Mouse (Mus musculus): ENCODE measurements around the gene Rarres2. TPM values are rescaled to one million over a fixed set of nuclear protein-coding genes. Genes with fewer than 3 reads are reported as not detected.

Gene Rarres2
- polyA plus RNA-seq, 1 experiment from 2014 or later, result 13.5 TPM

DNA sequence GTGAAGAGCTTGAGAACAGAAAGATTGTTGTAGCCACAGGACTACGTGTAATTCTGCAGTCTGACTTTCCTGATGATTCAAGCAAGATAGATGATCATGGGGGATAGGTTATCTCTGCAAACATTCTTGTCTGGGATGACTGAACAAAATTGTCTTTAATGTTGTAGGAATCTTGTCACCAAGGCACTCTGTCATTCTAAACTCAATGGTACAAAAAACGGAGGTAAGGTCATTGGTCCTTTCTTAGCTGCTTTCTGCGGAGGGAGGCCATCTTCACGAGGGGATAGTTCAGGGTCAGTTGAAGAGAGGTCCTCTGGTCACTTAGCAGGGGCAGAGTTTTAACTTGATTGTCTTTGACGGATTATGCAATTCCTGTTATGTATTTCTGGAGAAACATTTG is 6.1 kb upstream of the Rarres2 start:
- ATAC-seq (ENCODE audit: insufficient number of reproducible peaks, low FRiP score, low TSS enrichment, low read depth), result no peak
- no peaks in the 10 kb centered on the region for H3K36me3 ChIP-seq
- no peak overlapping the region for H3K9ac ChIP-seq
- H3K4me3 ChIP-seq (replicated peaks), result no peak overlapping the region
- WGBS, result 62% methylated on average over 5 of the region's 5 CpGs
- H3K27me3 ChIP-seq, result no peaks in the 10 kb centered on the region
- no peak overlapping the region for H3K4me2 ChIP-seq (replicated peaks)
- no peaks in the 10 kb centered on the region for H3K4me1 ChIP-seq
- H3K27ac ChIP-seq (replicated peaks), result no peak overlapping the region
- H3K9me3 ChIP-seq (replicated peaks), result no peaks in the 10 kb centered on the region

DNA sequence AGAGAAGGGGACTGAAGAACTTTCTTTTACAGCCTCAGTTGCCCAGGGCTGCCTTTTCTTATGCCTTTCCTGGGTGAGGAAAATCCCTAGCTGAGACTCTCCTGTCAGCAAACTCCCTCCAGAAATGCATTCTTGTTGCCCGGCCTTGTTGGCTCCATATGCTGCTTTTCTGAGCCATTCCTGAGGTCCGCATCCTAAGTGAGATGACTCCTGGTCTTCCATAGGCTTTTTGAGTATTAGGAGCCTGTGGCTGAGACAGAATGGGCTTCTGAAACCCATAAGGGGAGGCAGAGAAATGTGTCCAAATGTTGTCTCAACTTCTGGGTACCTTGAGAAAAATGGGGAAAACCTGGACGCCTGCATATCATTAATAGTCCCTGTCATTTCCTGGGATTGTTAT is 1.4 kb upstream of the Rarres2 start:
- no peak for ATAC-seq (ENCODE audit: insufficient number of reproducible peaks, low FRiP score, low TSS enrichment, low read depth)
- no peak overlapping the region for H3K27ac ChIP-seq (replicated peaks)
- 67% methylated on average over 3 of the region's 3 CpGs for WGBS

DNA sequence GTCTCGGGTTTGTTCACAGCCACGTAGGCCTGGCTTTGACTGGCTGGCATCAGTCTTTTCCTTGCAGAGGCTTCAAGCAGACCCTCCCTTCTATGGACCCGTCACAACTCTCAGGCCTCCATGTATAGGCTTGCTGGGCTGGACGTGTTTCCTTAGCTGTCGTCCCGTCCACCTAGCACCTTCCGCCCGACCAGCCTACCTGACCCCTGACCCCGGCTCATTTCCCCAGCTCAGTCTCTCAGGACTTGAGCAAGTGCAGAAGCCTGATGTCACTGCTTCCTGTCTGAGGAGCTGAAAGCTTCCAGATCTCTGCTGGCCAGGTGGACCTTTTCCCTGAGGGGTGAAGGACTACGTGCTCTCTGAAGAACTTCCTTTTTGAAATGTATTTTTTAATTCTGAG is 691 bp upstream of the Rarres2 start:
- H3K27me3 ChIP-seq, result no peaks in the 10 kb centered on the region
- H3K9me3 ChIP-seq (replicated peaks), result no peaks in the 10 kb centered on the region
- H3K4me2 ChIP-seq (replicated peaks), result no peak overlapping the region
- H3K4me1 ChIP-seq, result peaks cover 18% of the 10 kb centered on the region; the same call in 1 of the 2 replicates
- H3K27ac ChIP-seq (replicated peaks), result no peak overlapping the region
- 32% methylated on average over 10 of the region's 10 CpGs for WGBS
- H3K4me3 ChIP-seq (replicated peaks), result no peak overlapping the region
- no peaks in the 10 kb centered on the region for H3K36me3 ChIP-seq
- no peak overlapping the region for H3K9ac ChIP-seq
- no peak for ATAC-seq (ENCODE audit: insufficient number of reproducible peaks, low FRiP score, low TSS enrichment, low read depth)

More for the DNA sequence above, 1.4 kb upstream of the Rarres2 start:
- Histone ChIP-seq H3K36me3 (no peaks in the 10 kb centered on the region), H3K4me1 (peaks cover 12% of the 10 kb centered on the region; the same call in 1 of the 2 replicates), H3K27me3 (no peaks in the 10 kb centered on the region), H3K9me3 (replicated peaks) (no peaks in the 10 kb centered on the region), H3K4me2 (replicated peaks) (no peak overlapping the region), H3K9ac (no peak overlapping the region), H3K4me3 (replicated peaks) (no peak overlapping the region)

DNA sequence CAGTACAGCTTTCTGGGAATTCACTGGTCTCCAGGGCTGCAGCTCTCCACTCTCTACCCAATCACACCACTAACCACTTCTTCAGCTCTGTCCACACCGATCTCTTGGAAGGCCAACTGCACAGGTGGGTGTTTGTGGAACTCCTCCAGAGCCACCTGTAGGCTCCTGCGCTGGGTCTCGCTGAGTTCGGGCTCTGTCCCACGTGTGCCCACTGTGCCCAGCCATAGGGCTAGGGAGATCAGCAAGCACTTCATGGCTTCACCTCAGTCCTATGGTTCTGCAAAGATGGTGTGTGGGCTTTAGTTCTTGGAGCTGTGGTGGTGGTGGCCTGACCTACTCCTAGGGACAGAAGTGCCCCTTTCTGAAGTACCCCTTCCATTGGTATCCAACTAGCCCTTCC is 575 bp downstream of the Rarres2 start:
- 91% methylated on average over 5 of the region's 5 CpGs for WGBS
- ATAC-seq (ENCODE audit: insufficient number of reproducible peaks, low FRiP score, low TSS enrichment, low read depth), result no peak
- Histone ChIP-seq H3K4me2 (replicated peaks) (no peak overlapping the region), H3K4me3 (replicated peaks) (no peak overlapping the region), H3K36me3 (no peaks in the 10 kb centered on the region), H3K9me3 (replicated peaks) (no peaks in the 10 kb centered on the region), H3K4me1 (peaks cover 21% of the 10 kb centered on the region; the same call in 1 of the 2 replicates), H3K27ac (replicated peaks) (no peak overlapping the region), H3K27me3 (no peaks in the 10 kb centered on the region), H3K9ac (no peak overlapping the region)

DNA sequence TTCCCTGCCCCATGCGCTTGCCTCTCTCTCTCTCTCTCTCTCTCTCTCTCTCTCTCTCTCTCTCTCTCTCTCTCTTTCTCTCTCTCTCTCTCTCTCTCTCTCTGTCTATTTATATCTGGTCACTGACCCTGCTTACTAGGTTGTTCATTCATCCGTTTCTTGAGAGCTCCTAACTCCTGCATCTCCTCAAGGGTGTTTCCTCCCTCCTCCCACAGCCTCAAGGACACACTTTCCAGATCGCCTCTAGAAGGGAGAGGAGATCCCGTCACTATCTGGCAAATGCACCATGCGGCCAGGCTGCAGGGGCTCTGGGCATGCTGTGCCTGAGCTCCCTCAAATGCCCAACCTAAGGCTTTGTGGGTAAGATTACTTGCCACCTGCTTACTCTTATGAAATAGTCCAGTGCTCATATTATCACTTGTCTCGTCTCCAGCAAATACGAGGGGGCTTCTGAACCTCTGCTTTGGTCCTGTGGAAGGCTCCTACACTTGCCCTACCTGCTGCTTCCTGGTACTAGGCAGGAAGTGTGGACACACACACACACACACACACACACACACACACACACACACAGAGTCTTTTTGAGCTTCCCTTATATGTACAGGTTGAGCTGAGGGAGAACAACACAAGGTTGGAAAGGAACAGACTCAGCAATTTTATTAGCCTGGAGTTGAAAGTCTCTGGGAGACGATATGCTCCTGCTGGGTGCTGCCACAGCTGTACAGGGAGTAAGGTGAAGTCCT is 3.4 kb downstream of the Rarres2 start:
- Histone ChIP-seq H3K9me3 (replicated peaks) (no peaks in the 10 kb centered on the region), H3K4me1 (peaks cover 24% of the 10 kb centered on the region; the same call in 1 of the 2 replicates), H3K27me3 (no peaks in the 10 kb centered on the region), H3K4me2 (replicated peaks) (no peak overlapping the region), H3K27ac (replicated peaks) (no peak overlapping the region), H3K4me3 (replicated peaks) (no peak overlapping the region), H3K36me3 (peaks cover 5% of the 10 kb centered on the region; the same call in 1 of the 2 replicates), H3K9ac (no peak overlapping the region)
- WGBS, result 78% methylated on average over 8 of the region's 8 CpGs
- ATAC-seq (ENCODE audit: insufficient number of reproducible peaks, low FRiP score, low TSS enrichment, low read depth), result no peak

DNA sequence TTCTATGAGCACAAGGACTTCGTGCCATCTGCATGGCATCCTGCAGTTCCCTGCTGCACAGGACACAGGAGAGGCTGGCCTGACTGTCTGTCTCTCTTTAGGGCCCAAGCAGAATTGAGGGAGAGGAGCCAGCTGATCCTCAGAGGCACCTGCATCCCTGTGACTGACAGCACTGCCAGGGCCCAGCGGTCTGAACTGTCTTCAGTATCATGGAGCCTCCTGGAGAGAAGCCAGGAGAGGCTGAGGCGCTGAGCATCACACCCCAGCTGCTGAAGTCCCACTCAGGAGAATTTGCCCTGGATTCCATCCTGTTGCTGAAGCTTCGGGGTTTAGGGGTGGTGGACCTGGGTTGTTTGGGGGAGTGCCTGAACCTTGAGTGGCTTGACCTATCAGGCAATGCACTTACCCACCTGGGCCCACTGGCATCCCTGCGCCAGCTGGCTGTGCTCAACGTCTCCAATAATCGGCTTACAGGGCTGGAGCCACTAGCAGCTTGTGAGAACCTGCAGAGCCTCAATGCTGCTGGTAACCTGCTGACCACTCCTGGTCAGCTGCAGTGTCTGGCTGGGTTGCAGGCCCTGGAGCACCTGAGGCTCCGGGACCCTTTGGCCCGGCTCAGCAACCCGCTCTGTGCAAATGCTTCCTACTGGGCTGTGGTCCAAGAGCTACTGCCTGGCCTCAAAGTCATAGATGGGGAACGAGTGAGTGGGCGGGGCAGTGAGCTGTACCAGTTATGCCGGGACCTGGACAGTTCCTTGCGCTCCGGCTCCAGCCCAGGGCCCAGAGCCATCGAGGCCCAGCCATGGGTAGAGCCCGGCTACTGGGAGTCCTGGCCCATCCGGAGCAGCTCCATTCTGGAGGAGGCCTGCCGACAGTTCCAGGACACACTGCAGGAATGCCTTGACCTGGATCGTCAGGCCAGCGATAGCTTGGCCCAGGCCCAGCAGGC is 4.3 kb downstream of the Rarres2 start:
- no peaks in the 10 kb centered on the region for H3K27me3 ChIP-seq
- H3K27ac ChIP-seq (replicated peaks), result no peak overlapping the region
- no peak for ATAC-seq (ENCODE audit: insufficient number of reproducible peaks, low FRiP score, low TSS enrichment, low read depth)
- peaks cover 23% of the 10 kb centered on the region; the same call in 1 of the 2 replicates for H3K4me1 ChIP-seq
- H3K9ac ChIP-seq, result no peak overlapping the region
- peaks cover 8% of the 10 kb centered on the region; the same call in 1 of the 2 replicates for H3K36me3 ChIP-seq
- no peaks in the 10 kb centered on the region for H3K9me3 ChIP-seq (replicated peaks)
- WGBS, result 76% methylated on average over 21 of the region's 21 CpGs
- no peak overlapping the region for H3K4me3 ChIP-seq (replicated peaks)
- H3K4me2 ChIP-seq (replicated peaks), result no peak overlapping the region

DNA sequence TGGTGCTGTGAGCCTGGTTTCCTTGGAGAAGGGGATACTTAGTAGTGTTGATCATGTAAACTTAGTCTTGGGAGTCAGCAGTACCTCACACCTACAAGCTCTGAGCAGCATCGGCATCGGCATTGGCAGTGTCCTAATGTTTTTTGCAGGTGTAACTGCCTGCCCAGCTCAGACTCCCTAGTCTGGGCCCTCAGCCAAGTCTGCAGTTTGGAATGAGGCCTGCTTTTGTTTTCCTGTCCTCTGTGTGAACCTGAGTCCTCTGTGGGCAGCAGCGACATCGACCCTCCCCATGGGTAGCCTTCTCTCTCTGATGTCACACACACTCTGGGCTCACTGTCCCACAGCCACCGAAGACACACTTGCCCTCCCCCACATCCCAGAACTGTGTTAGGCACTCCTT is 6.3 kb downstream of the Rarres2 start:
- Histone ChIP-seq H3K4me2 (replicated peaks) (no peak overlapping the region), H3K27ac (replicated peaks) (no peak overlapping the region), H3K4me1 (0 out of 2 replicates have a peak, but pooled peaks cover 12% of the 10 kb centered on the region), H3K9me3 (replicated peaks) (no peaks in the 10 kb centered on the region), H3K9ac (no peak overlapping the region), H3K27me3 (no peaks in the 10 kb centered on the region), H3K4me3 (replicated peaks) (no peak overlapping the region), H3K36me3 (peaks cover 8% of the 10 kb centered on the region; the same call in 1 of the 2 replicates)
- ATAC-seq (ENCODE audit: insufficient number of reproducible peaks, low FRiP score, low TSS enrichment, low read depth), result no peak; the same call in 1 of the 2 replicates
- 39% methylated on average over 5 of the region's 5 CpGs for WGBS

DNA sequence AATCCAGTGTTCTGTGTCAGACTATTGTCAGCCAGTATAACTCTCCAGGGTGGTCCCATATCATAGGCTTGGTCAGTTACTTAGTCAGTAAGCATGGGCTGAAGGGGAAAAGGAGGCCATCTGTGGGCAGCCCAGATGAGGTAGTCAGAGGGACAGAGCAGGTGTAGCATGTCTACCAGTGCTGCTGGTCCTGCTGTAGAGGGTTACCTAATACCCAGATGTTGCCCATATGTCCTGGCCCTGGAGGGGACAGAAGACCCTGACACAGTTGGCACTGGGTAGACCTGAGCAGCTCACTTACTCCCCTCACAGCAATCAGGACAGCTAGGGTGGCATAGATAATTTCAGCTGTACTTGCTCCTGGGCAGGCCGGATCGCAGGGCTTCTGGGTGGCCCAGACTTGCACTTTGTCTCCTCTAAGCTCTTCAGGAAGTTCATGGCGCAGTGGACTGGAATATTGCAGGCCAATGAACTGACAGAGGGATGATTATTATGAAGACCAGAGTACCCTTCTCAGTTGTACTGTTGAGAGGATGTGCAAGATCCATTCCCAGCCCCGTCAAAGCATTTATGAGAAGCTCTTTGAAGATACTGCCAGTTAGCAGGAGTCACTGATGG is 6.8 kb downstream of the Rarres2 start:
- ATAC-seq (ENCODE audit: insufficient number of reproducible peaks, low FRiP score, low TSS enrichment, low read depth), result no peak
- 84% methylated on average over 4 of the region's 4 CpGs for WGBS
- 0 out of 2 replicates have a peak, but pooled peaks cover 12% of the 10 kb centered on the region for H3K4me1 ChIP-seq
- H3K9ac ChIP-seq, result no peak overlapping the region
- no peak overlapping the region for H3K27ac ChIP-seq (replicated peaks)
- H3K4me3 ChIP-seq (replicated peaks), result no peak overlapping the region
- H3K27me3 ChIP-seq, result no peaks in the 10 kb centered on the region
- H3K4me2 ChIP-seq (replicated peaks), result no peak overlapping the region
- H3K9me3 ChIP-seq (replicated peaks), result no peaks in the 10 kb centered on the region
- H3K36me3 ChIP-seq, result peaks cover 8% of the 10 kb centered on the region; the same call in 1 of the 2 replicates

DNA sequence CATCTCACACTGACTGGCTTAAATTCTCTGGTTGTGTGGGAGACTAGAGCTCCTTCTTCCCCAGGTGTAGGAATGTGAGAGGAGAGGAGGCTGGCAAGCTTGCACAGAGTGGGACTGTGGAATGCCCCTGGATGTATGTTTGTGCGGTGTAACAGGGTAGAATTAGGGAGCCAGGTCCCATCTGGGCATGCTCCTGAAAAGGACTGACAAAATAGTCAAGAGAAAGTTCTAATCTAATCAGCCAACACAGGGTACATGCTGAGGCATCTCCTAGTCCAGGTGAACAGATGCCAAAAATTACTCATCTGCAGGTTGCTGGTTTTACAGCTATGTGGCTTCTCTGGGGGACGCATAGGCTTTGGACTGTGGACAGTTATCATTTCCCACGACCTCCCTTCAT is 16.6 kb downstream of the Rarres2 start:
- peaks cover 14% of the 10 kb centered on the region; the same call in 1 of the 2 replicates for H3K4me1 ChIP-seq
- no peak overlapping the region for H3K9ac ChIP-seq
- 81% methylated on average over 3 of the region's 3 CpGs for WGBS
- H3K4me3 ChIP-seq (replicated peaks), result 0 out of 2 replicates have a peak overlapping the region, but pooled peaks have one; percentile 53
- ATAC-seq (ENCODE audit: insufficient number of reproducible peaks, low FRiP score, low TSS enrichment, low read depth), result no peak
- H3K4me2 ChIP-seq (replicated peaks), result 0 out of 2 replicates have a peak overlapping the region, but pooled peaks have one; percentile 71
- H3K27ac ChIP-seq (replicated peaks), result peak overlapping the region; percentile 98; the same call in 1 of the 2 replicates
- no peaks in the 10 kb centered on the region for H3K9me3 ChIP-seq (replicated peaks)
- no peaks in the 10 kb centered on the region for H3K27me3 ChIP-seq
- H3K36me3 ChIP-seq, result peaks cover 2% of the 10 kb centered on the region; the same call in 1 of the 2 replicates

DNA sequence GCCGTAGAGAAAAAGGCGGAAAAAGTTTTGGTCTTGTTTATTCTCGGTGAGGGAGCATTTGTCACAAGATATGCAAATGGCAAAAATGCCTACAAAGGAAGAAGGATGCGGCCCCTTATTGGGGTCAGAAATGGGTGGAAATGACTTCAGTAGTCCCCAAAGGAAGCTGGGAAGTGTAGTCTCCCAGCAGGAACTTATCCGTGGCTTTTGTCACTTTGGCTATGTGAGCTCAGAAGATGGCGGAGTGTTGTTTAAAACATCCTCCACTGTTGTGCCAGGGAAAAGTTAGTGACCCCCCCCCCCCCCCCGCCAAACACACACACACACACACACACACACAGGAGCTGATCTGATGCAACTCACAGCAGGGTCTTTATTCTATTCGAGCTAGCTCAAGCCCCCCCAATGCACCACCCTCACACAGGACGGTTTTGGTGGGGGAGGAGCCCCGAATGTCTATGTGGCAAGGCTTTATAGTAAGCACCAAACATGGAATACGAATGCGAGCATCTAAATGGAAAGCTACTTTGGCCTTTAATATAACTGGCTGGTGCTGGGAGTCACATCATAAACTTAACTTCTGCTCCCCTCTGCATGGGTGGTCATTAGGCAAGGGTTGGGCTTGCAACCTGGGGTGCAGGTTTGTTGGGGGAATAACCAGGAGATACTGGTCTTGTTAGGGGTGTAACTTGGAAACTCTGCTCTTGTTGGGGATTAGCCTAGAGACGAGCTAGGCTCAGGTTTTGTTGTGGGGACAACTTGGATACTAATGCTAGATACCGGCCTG is 17.3 kb downstream of the Rarres2 start:
- Histone ChIP-seq H3K4me2 (replicated peaks) (peak overlapping the region; percentile 71), H3K36me3 (peaks cover 2% of the 10 kb centered on the region; the same call in 1 of the 2 replicates), H3K4me3 (replicated peaks) (peak overlapping the region; percentile 53), H3K9ac (peak overlapping the region; percentile 57; the same call in 1 of the 2 replicates), H3K4me1 (peaks cover 14% of the 10 kb centered on the region; the same call in 1 of the 2 replicates), H3K9me3 (replicated peaks) (no peaks in the 10 kb centered on the region), H3K27me3 (no peaks in the 10 kb centered on the region), H3K27ac (replicated peaks) (peak overlapping the region; percentile 98)
- WGBS, result 27% methylated on average over 13 of the region's 14 CpGs
- peak; percentile 86 for ATAC-seq (ENCODE audit: insufficient number of reproducible peaks, low FRiP score, low TSS enrichment, low read depth)
